Comparison of ENCODE assay signal across 26 mouse cellular contexts in the genomic region with DNA sequence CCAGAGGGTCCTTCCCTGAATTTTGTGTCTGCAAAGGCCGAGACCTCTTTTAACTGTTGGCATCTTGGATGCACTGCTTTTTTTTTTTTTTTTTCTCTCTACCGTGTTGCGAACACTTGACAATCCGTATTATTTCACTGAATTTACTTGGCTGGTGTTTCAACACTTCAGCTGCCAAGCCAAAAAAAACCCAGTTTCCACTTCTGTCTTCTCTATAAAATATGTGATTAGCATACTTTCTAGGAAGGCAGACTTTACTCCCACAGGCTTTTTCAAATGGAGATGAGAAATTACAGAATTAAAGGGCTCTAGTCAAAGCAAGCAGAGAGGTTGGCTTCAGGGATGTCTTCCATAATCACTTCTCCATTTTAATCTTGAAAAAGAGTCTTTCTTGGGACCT. TPM values are rescaled to one million over a fixed set of nuclear protein-coding genes. Genes with fewer than 3 reads are reported as not detected.
DNase-seq lines count a peak whose midpoint lies in the region; ATAC-seq and TF ChIP-seq lines count a peak whose summit lies in the region.
"Had no signal": no experiment of that assay in that cellular context is flagged by ENCODE, and none has a peak within 500 bp of the region (broad histone marks: within the 10 kb centered on the region; RNA-seq: fewer than 3 reads in every experiment).

No protein-coding gene starts in this region.

- H3K9me3 ChIP-seq in forebrain, embryonic 14.5 days (replicated peaks; ENCODE audit: control insufficient read depth, low read length) = no peaks in the 10 kb centered on the region
- no peaks in the 10 kb centered on the region; the same call in 1 of the 2 replicates for H3K9me3 ChIP-seq in forebrain, embryonic 10.5 days
- H3K9me3 ChIP-seq in E14TG2a.4 (ENCODE audit: low read length) = peaks cover 9% of the 10 kb centered on the region
- no peaks in the 10 kb centered on the region for H3K9me3 ChIP-seq in intestine, embryonic 16.5 days (ENCODE audit: control insufficient read depth, low read length)
- H3K9me3 ChIP-seq: forebrain, embryonic 12.5 days; heart, embryonic 10.5 days; heart, embryonic 13.5 days had no signal

- no peak for ATAC-seq in forebrain, embryonic 14.5 days
- no peak for ATAC-seq in intestine, embryonic 16.5 days
- ATAC-seq: forebrain, embryonic 16.5 days; hindbrain, postnatal 0 days; inflammation-experienced regulatory T-cells, adult 6 months; Patski had no signal

- intact Hi-C loops in left cerebral cortex, postnatal 14 days (cut with DNase I) = no loop called here

- no peak overlapping the region for H3K4me2 ChIP-seq in forebrain, embryonic 14.5 days (ENCODE audit: low read length)
- no peak overlapping the region for H3K4me2 ChIP-seq in intestine, embryonic 16.5 days (ENCODE audit: low read depth, low read length)
- H3K4me2 ChIP-seq: forebrain, embryonic 12.5 days; heart, embryonic 13.5 days; hindbrain, embryonic 14.5 days had no signal

- H3K27ac ChIP-seq in forebrain, embryonic 14.5 days (ENCODE audit: low read depth, low read length) = no peak overlapping the region
- H3K27ac ChIP-seq in forebrain, embryonic 10.5 days = no peak overlapping the region
- no peak overlapping the region for H3K27ac ChIP-seq in intestine, embryonic 16.5 days (ENCODE audit: low read length)
- H3K27ac ChIP-seq: forebrain, embryonic 12.5 days; heart, adult 2 months; heart, embryonic 10.5 days; heart, embryonic 13.5 days; hindbrain, embryonic 14.5 days; hindbrain, postnatal 0 days had no signal

- H3K9ac ChIP-seq in forebrain, embryonic 14.5 days (ENCODE audit: low read length) = no peak overlapping the region
- no peak overlapping the region for H3K9ac ChIP-seq in intestine, embryonic 16.5 days (ENCODE audit: low read depth, low read length)
- H3K9ac ChIP-seq: forebrain, embryonic 12.5 days; heart, embryonic 13.5 days; hindbrain, embryonic 14.5 days had no signal

- DNase-seq in forebrain, embryonic 14.5 days (ENCODE audit: low spot score) = peak; percentile 35
- DNase-seq in forebrain, embryonic 10.5 days (ENCODE audit: extremely low spot score, low spot score) = no peak
- DNase-seq in left cerebral cortex, postnatal 14 days (ENCODE audit: low spot score in 2 of 2) = peak; percentile 39 to 79
- DNase-seq in left cerebral cortex, adult 18-20 months (ENCODE audit: low spot score in 2 of 2) = no peak
- DNase-seq in telencephalon, adult 2 months (ENCODE audit: low read depth, low spot score) = peak; percentile 52
- DNase-seq: adrenal gland, postnatal 10 days; cerebellum, adult 18-20 months; cerebellum, adult 9-10 months; cerebellum, postnatal 14 days; gastrocnemius, postnatal 10 days; gastrocnemius, postnatal 36 days; heart, adult 2 months; heart, postnatal 14 days; heart, postnatal 4 days had no signal

- 54% methylated on average over 4 of the region's 4 CpGs for WGBS in forebrain, embryonic 14.5 days
- 97% methylated on average over 4 of the region's 4 CpGs for WGBS in forebrain, embryonic 10.5 days
- WGBS in intestine, embryonic 16.5 days = 76% methylated on average over 4 of the region's 4 CpGs

- no peak for TF ChIP-seq CTCF in E14TG2a.4 (conservative IDR thresholded peaks at IDR 0.05; ENCODE audit: low read length)

- no peaks in the 10 kb centered on the region for H3K4me1 ChIP-seq in forebrain, embryonic 14.5 days (ENCODE audit: control insufficient read depth, insufficient read depth, low read length)
- H3K4me1 ChIP-seq in forebrain, embryonic 10.5 days = peaks cover 10% of the 10 kb centered on the region; the same call in 1 of the 2 replicates
- H3K4me1 ChIP-seq in E14TG2a.4 (replicated peaks; ENCODE audit: low read depth, low read length) = peaks cover 59% of the 10 kb centered on the region
- no peaks in the 10 kb centered on the region for H3K4me1 ChIP-seq in intestine, embryonic 16.5 days (ENCODE audit: control insufficient read depth, insufficient read depth, low read length)
- H3K4me1 ChIP-seq: forebrain, embryonic 12.5 days had no signal

- H3K4me3 ChIP-seq in forebrain, embryonic 14.5 days (ENCODE audit: low read depth, low read length) = no peak overlapping the region
- no peak overlapping the region for H3K4me3 ChIP-seq in forebrain, embryonic 10.5 days
- H3K4me3 ChIP-seq in E14TG2a.4 (replicated peaks; ENCODE audit: low read length) = peak overlapping the region; percentile 37; the same call in 1 of the 2 replicates
- H3K4me3 ChIP-seq in intestine, embryonic 16.5 days (ENCODE audit: low read length) = no peak overlapping the region
- H3K4me3 ChIP-seq: forebrain, embryonic 12.5 days; heart, adult 2 months; heart, embryonic 10.5 days; heart, embryonic 13.5 days had no signal

- H3K36me3 ChIP-seq in forebrain, embryonic 14.5 days (ENCODE audit: control insufficient read depth, insufficient read depth, low read length) = no peaks in the 10 kb centered on the region
- no peaks in the 10 kb centered on the region for H3K36me3 ChIP-seq in forebrain, embryonic 10.5 days (replicated peaks)
- H3K36me3 ChIP-seq in E14TG2a.4 (ENCODE audit: insufficient read depth, low read length) = no peaks in the 10 kb centered on the region
- no peaks in the 10 kb centered on the region for H3K36me3 ChIP-seq in intestine, embryonic 16.5 days (ENCODE audit: control insufficient read depth, insufficient read depth, low read length)
- H3K36me3 ChIP-seq: forebrain, embryonic 12.5 days; G1E; heart, embryonic 10.5 days; heart, embryonic 13.5 days had no signal

- H3K27me3 ChIP-seq in forebrain, embryonic 14.5 days (replicated peaks; ENCODE audit: control insufficient read depth, insufficient read depth, low read length) = no peaks in the 10 kb centered on the region
- H3K27me3 ChIP-seq in forebrain, embryonic 10.5 days (ENCODE audit: poor library complexity, severe bottlenecking) = 0 out of 2 replicates have a peak, but pooled peaks cover 6% of the 10 kb centered on the region
- no peaks in the 10 kb centered on the region for H3K27me3 ChIP-seq in E14TG2a.4 (ENCODE audit: insufficient read depth, low read length)
- H3K27me3 ChIP-seq in intestine, embryonic 16.5 days (replicated peaks; ENCODE audit: control insufficient read depth, insufficient read depth, low read length) = no peaks in the 10 kb centered on the region
- H3K27me3 ChIP-seq: forebrain, embryonic 12.5 days; heart, embryonic 13.5 days; Patski had no signal

RNA-seq across cellular contexts. Expression of gene Lef1, which starts 14.2 kb away (rescaled TPM):
- polyA plus RNA-seq in forebrain, embryonic 14.5 days (2014; fragmentation: Nextera tagmentation; extraction: Ambion mirVana) = 15.6 and 16.5 TPM in 2 replicates
- polyA plus RNA-seq in forebrain, embryonic 10.5 days (2016; fragmentation: Nextera tagmentation; extraction: Ambion mirVana) = 48.3 and 50.7 TPM in 2 replicates
- 1 to 10 TPM; 6.3 to 8.4 TPM for total RNA-seq in left cerebral cortex, postnatal 14 days (2021)
- total RNA-seq in left cerebral cortex, adult 18-20 months (2021) = 1 to 10 TPM; 5.5 to 5.7 TPM
- 0.28 and 0.31 TPM in 2 replicates for polyA plus RNA-seq in intestine, embryonic 16.5 days (2015; fragmentation: Nextera tagmentation; extraction: Ambion mirVana)
- total RNA-seq: granulocyte monocyte progenitor cell, adult 5-6 weeks had no signal
- polyA plus RNA-seq: G1E had no signal

Comparison
In these comparisons a context has a peak if more than half of its experiments do, and no peak if none do; other contexts are left out.
1. DNase-seq: peak in forebrain, embryonic 14.5 days (single experiment), left cerebral cortex, postnatal 14 days (2 of 2) and telencephalon, adult 2 months (single experiment); none in forebrain, embryonic 10.5 days (single experiment) and left cerebral cortex, adult 18-20 months (0 of 2).
2. RNA of gene Lef1, which starts 14.2 kb away (polyA plus RNA-seq): 48.3 to 50.7 TPM in forebrain, embryonic 10.5 days and 15.6 to 16.5 TPM in forebrain, embryonic 14.5 days; 0.28 to 0.31 TPM in intestine, embryonic 16.5 days; every median in the first group is over 10 times any median in the second.